Mouse (Mus musculus): ENCODE data around the gene Luzp2. TPM values are rescaled to one million over a fixed set of nuclear protein-coding genes. Genes with fewer than 3 reads are reported as not detected.

The Luzp2 gene
- polyA plus RNA-seq, 1 experiment from 2014 or later: 83.3 TPM

- 74% methylated on average over 3 of the region's 3 CpGs for WGBS
- no peak for ATAC-seq
- Histone ChIP-seq H3K4me3 (ENCODE audit: low read depth, low read length) (no peak overlapping the region), H3K9ac (ENCODE audit: low read depth, low read length) (no peak overlapping the region), H3K4me2 (ENCODE audit: low read length) (no peak overlapping the region), H3K36me3 (ENCODE audit: control insufficient read depth, insufficient read depth, low read length) (no peaks in the 10 kb centered on the region), H3K27me3 (ENCODE audit: control insufficient read depth, insufficient read depth, low read depth, low read length) (no peaks in the 10 kb centered on the region), H3K4me1 (ENCODE audit: control insufficient read depth, insufficient read depth, low read length) (no peaks in the 10 kb centered on the region), H3K9me3 (replicated peaks; ENCODE audit: control insufficient read depth, low read length, poor library complexity, severe bottlenecking) (no peaks in the 10 kb centered on the region), H3K27ac (ENCODE audit: low read length) (no peak overlapping the region)
Measured at GRCm38 (mm10) chr7:55190655-55191054, 355.4 kb downstream of the Luzp2 start.

GRCm38 (mm10) chr7:55198806-55199205, 363.5 kb downstream of the Luzp2 start:
- WGBS: 97% methylated on average over 2 of the region's 2 CpGs

GRCm38 (mm10) chr7:55222997-55223396, 387.7 kb downstream of the Luzp2 start:
- Histone ChIP-seq H3K36me3 (ENCODE audit: control insufficient read depth, insufficient read depth, low read length) (no peaks in the 10 kb centered on the region), H3K27me3 (ENCODE audit: control insufficient read depth, insufficient read depth, low read depth, low read length) (no peaks in the 10 kb centered on the region), H3K4me3 (ENCODE audit: low read depth, low read length) (no peak overlapping the region), H3K4me1 (ENCODE audit: control insufficient read depth, insufficient read depth, low read length) (no peaks in the 10 kb centered on the region), H3K4me2 (ENCODE audit: low read length) (no peak overlapping the region), H3K9me3 (replicated peaks; ENCODE audit: control insufficient read depth, low read length, poor library complexity, severe bottlenecking) (no peaks in the 10 kb centered on the region), H3K9ac (ENCODE audit: low read depth, low read length) (no peak overlapping the region), H3K27ac (ENCODE audit: low read length) (no peak overlapping the region)
- WGBS: 76% methylated on average over 2 of the region's 2 CpGs
- ATAC-seq: no peak

More at GRCm38 (mm10) chr7:55198806-55199205, 363.5 kb downstream of the Luzp2 start:
- Histone ChIP-seq H3K27ac (ENCODE audit: low read length) (no peak overlapping the region), H3K4me1 (ENCODE audit: control insufficient read depth, insufficient read depth, low read length) (no peaks in the 10 kb centered on the region), H3K9me3 (replicated peaks; ENCODE audit: control insufficient read depth, low read length, poor library complexity, severe bottlenecking) (no peaks in the 10 kb centered on the region), H3K4me3 (ENCODE audit: low read depth, low read length) (no peak overlapping the region), H3K36me3 (ENCODE audit: control insufficient read depth, insufficient read depth, low read length) (no peaks in the 10 kb centered on the region), H3K4me2 (ENCODE audit: low read length) (no peak overlapping the region), H3K9ac (ENCODE audit: low read depth, low read length) (no peak overlapping the region), H3K27me3 (ENCODE audit: control insufficient read depth, insufficient read depth, low read depth, low read length) (no peaks in the 10 kb centered on the region)
- no peak for ATAC-seq

GRCm38 (mm10) chr7:55229407-55229806, 394.1 kb downstream of the Luzp2 start:
- no peak overlapping the region for H3K27ac ChIP-seq (ENCODE audit: low read length)
- no peak for ATAC-seq
- no peaks in the 10 kb centered on the region for H3K27me3 ChIP-seq (ENCODE audit: control insufficient read depth, insufficient read depth, low read depth, low read length)
- H3K4me1 ChIP-seq (ENCODE audit: control insufficient read depth, insufficient read depth, low read length): no peaks in the 10 kb centered on the region
- H3K9ac ChIP-seq (ENCODE audit: low read depth, low read length): no peak overlapping the region
- no peaks in the 10 kb centered on the region for H3K36me3 ChIP-seq (ENCODE audit: control insufficient read depth, insufficient read depth, low read length)
- H3K4me2 ChIP-seq (ENCODE audit: low read length): no peak overlapping the region
- H3K4me3 ChIP-seq (ENCODE audit: low read depth, low read length): no peak overlapping the region
- no peaks in the 10 kb centered on the region for H3K9me3 ChIP-seq (replicated peaks; ENCODE audit: control insufficient read depth, low read length, poor library complexity, severe bottlenecking)
